Mouse (Mus musculus): Measurements from ENCODE around the gene Gcnt7.
A peak's percentile ranks its signal among the peaks of the same experiment; 100 is the strongest.

The Gcnt7 gene

GRCm38 (mm10) chr2:172460647-172461046 is 2.3 kb upstream of the Gcnt7 start:
- no peak for DNase-seq (ENCODE audit: low spot score)

GRCm38 (mm10) chr2:172452458-172452857 is 5.9 kb downstream of the Gcnt7 start:
- no peak for DNase-seq (ENCODE audit: low spot score)

GRCm38 (mm10) chr2:172452031-172452430 is 6.4 kb downstream of the Gcnt7 start:
- DNase-seq (ENCODE audit: low spot score) = no peak

- DNase-seq (ENCODE audit: low spot score) = no peak
Observed at GRCm38 (mm10) chr2:172450640-172451039, 7.8 kb downstream of the Gcnt7 start.

- no peak for DNase-seq (ENCODE audit: low spot score)
Observed at GRCm38 (mm10) chr2:172448329-172448728, 10.1 kb downstream of the Gcnt7 start.

GRCm38 (mm10) chr2:172447317-172447716 is 11.1 kb downstream of the Gcnt7 start:
- peak; percentile 42 for DNase-seq (ENCODE audit: low spot score)

- no peak for DNase-seq (ENCODE audit: low spot score)
Observed at GRCm38 (mm10) chr2:172445617-172446016, 12.8 kb downstream of the Gcnt7 start.

GRCm38 (mm10) chr2:172441176-172441575 is 17.2 kb downstream of the Gcnt7 start:
- no peak for DNase-seq (ENCODE audit: low spot score)

- DNase-seq (ENCODE audit: low spot score) = peak; percentile 16
Observed at GRCm38 (mm10) chr2:172440640-172441005, 17.8 kb downstream of the Gcnt7 start.

GRCm38 (mm10) chr2:172439843-172440639 is 18.4 kb downstream of the Gcnt7 start, which contains the start of gene Rtf2:
Rtf2 (plus strand) TSS chr2:172440556.
- DNase-seq (ENCODE audit: low spot score) = peak; percentile 99

- no peak for DNase-seq (ENCODE audit: low spot score)
Observed at GRCm38 (mm10) chr2:172437371-172437952, 20.9 kb downstream of the Gcnt7 start.

- no peak for DNase-seq (ENCODE audit: low spot score)
Observed at GRCm38 (mm10) chr2:172433746-172434145, 24.6 kb downstream of the Gcnt7 start.

- no peak for DNase-seq (ENCODE audit: low spot score)
Observed at GRCm38 (mm10) chr2:172430609-172431008, 27.8 kb downstream of the Gcnt7 start.

GRCm38 (mm10) chr2:172418208-172418607 is 40.2 kb downstream of the Gcnt7 start:
- no peak for DNase-seq (ENCODE audit: low spot score)

- DNase-seq (ENCODE audit: low spot score) = no peak
Observed at GRCm38 (mm10) chr2:172416876-172417275, 41.5 kb downstream of the Gcnt7 start.

- DNase-seq (ENCODE audit: low spot score) = no peak
Observed at GRCm38 (mm10) chr2:172416218-172416617, 42.2 kb downstream of the Gcnt7 start.

GRCm38 (mm10) chr2:172413894-172414293 is 44.5 kb downstream of the Gcnt7 start:
- no peak for DNase-seq (ENCODE audit: low spot score)

- DNase-seq (ENCODE audit: low spot score) = peak; percentile 51
Observed at GRCm38 (mm10) chr2:172413273-172413672, 45.1 kb downstream of the Gcnt7 start.

- peak; percentile 78 for DNase-seq (ENCODE audit: low spot score)
Observed at GRCm38 (mm10) chr2:172412454-172412853, 45.9 kb downstream of the Gcnt7 start.

GRCm38 (mm10) chr2:172411091-172411490 is 47.3 kb downstream of the Gcnt7 start:
- DNase-seq (ENCODE audit: low spot score) = no peak

GRCm38 (mm10) chr2:172410686-172411085 is 47.7 kb downstream of the Gcnt7 start:
- DNase-seq (ENCODE audit: low spot score) = no peak

GRCm38 (mm10) chr2:172407499-172407898 is 50.9 kb downstream of the Gcnt7 start:
- no peak for DNase-seq (ENCODE audit: low spot score)

GRCm38 (mm10) chr2:172406173-172406572 is 52.2 kb downstream of the Gcnt7 start:
- no peak for DNase-seq (ENCODE audit: low spot score)

GRCm38 (mm10) chr2:172405011-172405410 is 53.4 kb downstream of the Gcnt7 start:
- no peak for DNase-seq (ENCODE audit: low spot score)
